Mouse (Mus musculus) layer of hippocampus, postnatal 14 days (tissue): ENCODE measurements around the gene Fyn. TPM values are rescaled to one million over a fixed set of nuclear protein-coding genes. Genes with fewer than 3 reads are reported as not detected.
A peak's percentile ranks its signal among the peaks of the same experiment; 100 is the strongest.

Source experiments
- DNase-seq, 2 experiments: peaks; one replicate each; pipeline ENCODE4 v3.0.0; 2021 to 2022; ENCODE audit warnings: low spot score in 2 of 2, mixed read lengths in 1 of 2
- long read RNA-seq, 2 experiments: library from polyadenylated mRNA; stranded (forward); transcript quantifications; one replicate each; pipeline ENCODE4 v2.0.0; 2021
- total RNA-seq, 2 experiments: library from RNA; stranded (reverse); gene quantifications; 2 replicates each; pipeline ENCODE4 v1.2.3; 2021

The Fyn gene
- total RNA-seq: 100 to 1,000 TPM; 260 to 261 TPM
- long read RNA-seq, experiment 1, transcript Fyn-202 (14 exons, 3,528 nt): major isoform, 193 of 334 reads
- long read RNA-seq, experiment 1, transcript Fyn-201 (14 exons, 3,562 nt): minor isoform, 17 of 334 reads
- long read RNA-seq, experiment 1, partial matches to known transcripts: 27 of 334 reads
- long read RNA-seq, experiment 1, other reads (novel, unspliced or antisense): 96 of 334 reads
- long read RNA-seq, experiment 2, transcript Fyn-201 (14 exons, 3,562 nt): minor isoform, 18 of 345 reads
- long read RNA-seq, experiment 2, transcript Fyn-202 (14 exons, 3,528 nt): major isoform, 195 of 345 reads
- long read RNA-seq, experiment 2, partial matches to known transcripts: 42 of 345 reads
- long read RNA-seq, experiment 2, other reads (novel, unspliced or antisense): 89 of 345 reads

GRCm38 (mm10) chr10:39368572-39369135 is at the start of gene Fyn:
TSS of gene Fyn (plus strand) at chr10:39368855.
- no peak for DNase-seq

GRCm38 (mm10) chr10:39320798-39321622 is 47.6 kb upstream of the Fyn start:
- DNase-seq: peak; percentile 35 to 49

GRCm38 (mm10) chr10:39321623-39321985 is 47.1 kb upstream of the Fyn start:
- DNase-seq: no peak

GRCm38 (mm10) chr10:39322143-39322542 is 46.5 kb upstream of the Fyn start:
- DNase-seq: peak in 1 of 2 experiments; percentile 12

GRCm38 (mm10) chr10:39324291-39324690 is 44.4 kb upstream of the Fyn start:
- no peak for DNase-seq

- no peak for DNase-seq
Observed at GRCm38 (mm10) chr10:39328661-39329060, 40.0 kb upstream of the Fyn start.

GRCm38 (mm10) chr10:39334320-39334719 is 34.3 kb upstream of the Fyn start:
- no peak for DNase-seq

- no peak for DNase-seq
Observed at GRCm38 (mm10) chr10:39335880-39336279, 32.8 kb upstream of the Fyn start.

GRCm38 (mm10) chr10:39339189-39339968 is 29.3 kb upstream of the Fyn start:
- no peak for DNase-seq

GRCm38 (mm10) chr10:39339969-39340236 is 28.8 kb upstream of the Fyn start:
- no peak for DNase-seq

GRCm38 (mm10) chr10:39343551-39343950 is 25.1 kb upstream of the Fyn start:
- no peak for DNase-seq

- no peak for DNase-seq
Observed at GRCm38 (mm10) chr10:39345921-39346320, 22.7 kb upstream of the Fyn start.

- DNase-seq: no peak
Observed at GRCm38 (mm10) chr10:39349781-39350364, 18.8 kb upstream of the Fyn start.

- DNase-seq: no peak
Observed at GRCm38 (mm10) chr10:39364196-39364595, 4.5 kb upstream of the Fyn start.

- peak; percentile 96 to 98 for DNase-seq
Observed at GRCm38 (mm10) chr10:39369502-39369931, 862 bp downstream of the Fyn start.

GRCm38 (mm10) chr10:39369977-39370785 is 1.5 kb downstream of the Fyn start:
- DNase-seq: peak; percentile 50 to 59

- peak; percentile 34 to 50 for DNase-seq
Observed at GRCm38 (mm10) chr10:39370786-39371221, 2.1 kb downstream of the Fyn start.

- DNase-seq: no peak
Observed at GRCm38 (mm10) chr10:39371467-39371866, 2.8 kb downstream of the Fyn start.

- DNase-seq: no peak
Observed at GRCm38 (mm10) chr10:39371991-39372390, 3.3 kb downstream of the Fyn start.

GRCm38 (mm10) chr10:39376676-39377075 is 8.0 kb downstream of the Fyn start:
- no peak for DNase-seq
